Mouse (Mus musculus): ENCODE measurements around the gene Hspa14. TPM values are rescaled to one million over a fixed set of nuclear protein-coding genes. Genes with fewer than 3 reads are reported as not detected.

The Hspa14 gene
- total and polyA plus RNA-seq, 3 experiments = 10.6 to 220 (median 76.4) TPM

DNA sequence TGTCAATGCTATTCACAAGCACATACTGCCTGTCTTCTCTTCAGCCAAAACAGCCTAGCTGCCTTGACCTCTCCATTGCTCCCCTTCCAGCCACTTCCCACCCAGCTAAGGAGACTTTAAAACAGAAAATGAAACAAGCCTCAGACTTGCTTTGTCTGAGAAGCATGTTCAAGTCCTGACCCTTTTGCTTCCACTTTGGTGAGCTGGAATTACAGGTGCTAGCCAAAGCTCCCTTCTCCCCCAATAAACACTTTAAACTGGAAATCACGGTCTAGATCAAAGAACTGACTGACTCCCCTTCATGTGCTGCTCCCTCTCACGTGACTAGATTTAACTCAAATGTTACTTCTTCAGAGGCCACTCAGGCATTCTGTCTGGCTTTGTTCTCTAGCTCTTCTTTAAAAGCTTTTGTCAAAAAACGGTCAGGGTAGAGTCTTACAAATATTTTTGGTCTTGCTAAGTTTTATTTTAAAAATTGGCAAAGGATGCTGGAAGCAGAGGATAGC, 36.8 kb downstream of the Hspa14 start:
- DNase-seq (ENCODE audit: low spot score) (no peak), ATAC-seq (ENCODE audit: extremely low read depth, insufficient number of reproducible peaks, low FRiP score, poor library complexity, severe bottlenecking) (no peak)
- no peak for TF ChIP-seq TAL1 (conservative IDR thresholded peaks at IDR 0.05; ENCODE audit: low read depth, low read length)
- TF ChIP-seq POLR2AphosphoS5 (IDR thresholded peaks at IDR 0.05; ENCODE audit: insufficient replicate concordance, low read depth, low read length) = no peak
- TF ChIP-seq CTCF (IDR thresholded peaks at IDR 0.05; ENCODE audit: low read depth, low read length) = no peak
- no peak for TF ChIP-seq GATA1 (IDR thresholded peaks at IDR 0.05; ENCODE audit: borderline replicate concordance, low read length)
- TF ChIP-seq GATA2 (IDR thresholded peaks at IDR 0.05; ENCODE audit: borderline replicate concordance, low read depth, low read length) = no peak
- Histone ChIP-seq H3K36me3 (replicated peaks) (peaks cover 15% of the 10 kb centered on the region), H3K4me3 (ENCODE audit: low read depth, low read length) (peak overlapping the region; percentile 99; the same call in 1 of the 2 replicates), H3K9me3 (replicated peaks) (no peaks in the 10 kb centered on the region), H3K4me1 (ENCODE audit: insufficient read depth, low read depth, low read length) (peaks cover 35% of the 10 kb centered on the region), H3K27me3 (ENCODE audit: insufficient read depth, low read length) (no peaks in the 10 kb centered on the region)

- ATAC-seq (ENCODE audit: extremely low read depth, insufficient number of reproducible peaks, low FRiP score, poor library complexity, severe bottlenecking) = peak; percentile 82
- Histone ChIP-seq H3K4me3 (ENCODE audit: low read depth, low read length) (peak within 1 kb of the TSS; percentile 99), H3K27me3 (ENCODE audit: insufficient read depth, low read length) (no peaks in the 10 kb centered on the region), H3K9me3 (replicated peaks) (no peaks in the 10 kb centered on the region), H3K4me1 (ENCODE audit: insufficient read depth, low read depth, low read length) (peaks cover 38% of the 10 kb centered on the region), H3K36me3 (replicated peaks) (peaks cover 22% of the 10 kb centered on the region)
- no peak for TF ChIP-seq POLR2AphosphoS5 (IDR thresholded peaks at IDR 0.05; ENCODE audit: insufficient replicate concordance, low read depth, low read length)
- TF ChIP-seq CTCF (IDR thresholded peaks at IDR 0.05; ENCODE audit: low read depth, low read length) = no peak
- TF ChIP-seq GATA2 (IDR thresholded peaks at IDR 0.05; ENCODE audit: borderline replicate concordance, low read depth, low read length) = no peak
- peak; percentile 96 for DNase-seq (ENCODE audit: low spot score)
These were observed 37.7 kb downstream of the Hspa14 start, which contains the start of gene Suv39h2 for GRCm38 (mm10) chr2:3474861-3475283. TSS of gene Suv39h2 (minus strand) at chr2:3475031.

DNA sequence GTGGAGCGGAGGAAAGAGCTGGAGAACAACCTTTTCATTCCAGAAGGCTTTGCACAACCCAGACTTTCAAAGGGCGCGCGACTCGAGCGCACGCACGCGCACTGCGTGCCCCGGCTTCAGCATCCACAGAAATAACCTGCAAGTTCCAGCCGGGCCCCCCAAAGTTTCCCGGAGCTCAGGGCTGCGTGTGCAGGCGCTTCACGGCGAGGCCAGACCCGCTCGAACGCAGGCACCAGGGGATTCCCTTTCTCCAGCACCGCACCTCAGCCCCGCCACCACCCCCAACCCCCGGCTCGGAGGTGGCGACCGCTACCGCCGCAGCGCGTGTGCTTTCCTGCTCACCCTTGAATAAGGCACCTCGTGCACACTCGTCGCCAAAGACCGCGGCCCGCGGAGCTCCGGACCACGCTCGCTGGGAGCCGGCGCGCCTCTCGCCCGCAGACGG, 38.2 kb downstream of the Hspa14 start:
- Histone ChIP-seq H3K9me3 (replicated peaks) (no peaks in the 10 kb centered on the region), H3K4me1 (ENCODE audit: insufficient read depth, low read depth, low read length) (peaks cover 38% of the 10 kb centered on the region), H3K27me3 (ENCODE audit: insufficient read depth, low read length) (no peaks in the 10 kb centered on the region), H3K4me3 (ENCODE audit: low read depth, low read length) (peak overlapping the region; percentile 99), H3K36me3 (replicated peaks) (peaks cover 27% of the 10 kb centered on the region)
- DNase-seq (ENCODE audit: low spot score) (peak; percentile 33), ATAC-seq (ENCODE audit: extremely low read depth, insufficient number of reproducible peaks, low FRiP score, poor library complexity, severe bottlenecking) (no peak)
- no peak for TF ChIP-seq CTCF (IDR thresholded peaks at IDR 0.05; ENCODE audit: low read depth, low read length)
- no peak for TF ChIP-seq TAL1 (conservative IDR thresholded peaks at IDR 0.05; ENCODE audit: low read depth, low read length)
- no peak for TF ChIP-seq GATA1 (IDR thresholded peaks at IDR 0.05; ENCODE audit: borderline replicate concordance, low read length)
- no peak for TF ChIP-seq POLR2AphosphoS5 (IDR thresholded peaks at IDR 0.05; ENCODE audit: insufficient replicate concordance, low read depth, low read length)
- no peak for TF ChIP-seq GATA2 (IDR thresholded peaks at IDR 0.05; ENCODE audit: borderline replicate concordance, low read depth, low read length)

DNA sequence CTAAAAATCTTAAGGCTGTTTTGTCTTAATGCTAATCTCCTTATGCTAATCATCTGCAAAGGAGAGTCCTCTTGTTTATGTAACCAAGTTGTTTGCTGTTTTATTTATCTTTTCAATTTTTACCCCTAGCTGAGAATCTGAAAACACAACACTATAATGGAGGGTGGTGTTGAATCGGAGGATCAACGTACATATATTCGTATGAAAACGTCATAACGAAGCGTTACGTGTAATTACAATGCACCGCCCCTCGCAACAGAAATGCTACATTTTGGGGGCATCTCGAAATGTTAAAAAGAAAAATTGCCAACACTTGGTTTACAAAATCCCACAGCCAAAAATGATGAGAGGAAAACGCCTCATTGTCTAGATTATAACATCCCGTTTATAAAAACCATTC, 38.7 kb downstream of the Hspa14 start:
- Histone ChIP-seq H3K4me3 (ENCODE audit: low read depth, low read length) (peak overlapping the region; percentile 99), H3K36me3 (replicated peaks) (peaks cover 31% of the 10 kb centered on the region), H3K27me3 (ENCODE audit: insufficient read depth, low read length) (no peaks in the 10 kb centered on the region), H3K4me1 (ENCODE audit: insufficient read depth, low read depth, low read length) (peaks cover 38% of the 10 kb centered on the region), H3K9me3 (replicated peaks) (no peaks in the 10 kb centered on the region)
- ATAC-seq (ENCODE audit: extremely low read depth, insufficient number of reproducible peaks, low FRiP score, poor library complexity, severe bottlenecking) (0 out of 2 replicates have a peak, but pooled peaks have one; percentile 41), DNase-seq (ENCODE audit: low spot score) (peak; percentile 19)
- TF ChIP-seq GATA2 (IDR thresholded peaks at IDR 0.05; ENCODE audit: borderline replicate concordance, low read depth, low read length) (no peak), CTCF (IDR thresholded peaks at IDR 0.05; ENCODE audit: low read depth, low read length) (no peak), GATA1 (IDR thresholded peaks at IDR 0.05; ENCODE audit: borderline replicate concordance, low read length) (no peak), POLR2AphosphoS5 (IDR thresholded peaks at IDR 0.05; ENCODE audit: insufficient replicate concordance, low read depth, low read length) (no peak), TAL1 (conservative IDR thresholded peaks at IDR 0.05; ENCODE audit: low read depth, low read length) (no peak)

GRCm38 (mm10) chr2:3456590-3456989, 56.0 kb downstream of the Hspa14 start:
- no peaks in the 10 kb centered on the region for H3K9me3 ChIP-seq (replicated peaks)
- H3K27me3 ChIP-seq (ENCODE audit: insufficient read depth, low read length) = no peaks in the 10 kb centered on the region
- no peak for DNase-seq (ENCODE audit: low spot score)
- ATAC-seq (ENCODE audit: extremely low read depth, insufficient number of reproducible peaks, low FRiP score, poor library complexity, severe bottlenecking) = peak; percentile 57; the same call in 1 of the 2 replicates
- H3K4me1 ChIP-seq (ENCODE audit: insufficient read depth, low read depth, low read length) = no peaks in the 10 kb centered on the region
- no peak overlapping the region for H3K4me3 ChIP-seq (ENCODE audit: low read depth, low read length)
- H3K36me3 ChIP-seq (replicated peaks) = peaks cover 81% of the 10 kb centered on the region
- 0 out of 2 replicates have a peak, but pooled peaks have one; percentile 23 for TF ChIP-seq CTCF (IDR thresholded peaks at IDR 0.05; ENCODE audit: low read depth, low read length)
- TF ChIP-seq POLR2AphosphoS5 (IDR thresholded peaks at IDR 0.05; ENCODE audit: insufficient replicate concordance, low read depth, low read length) = no peak

DNA sequence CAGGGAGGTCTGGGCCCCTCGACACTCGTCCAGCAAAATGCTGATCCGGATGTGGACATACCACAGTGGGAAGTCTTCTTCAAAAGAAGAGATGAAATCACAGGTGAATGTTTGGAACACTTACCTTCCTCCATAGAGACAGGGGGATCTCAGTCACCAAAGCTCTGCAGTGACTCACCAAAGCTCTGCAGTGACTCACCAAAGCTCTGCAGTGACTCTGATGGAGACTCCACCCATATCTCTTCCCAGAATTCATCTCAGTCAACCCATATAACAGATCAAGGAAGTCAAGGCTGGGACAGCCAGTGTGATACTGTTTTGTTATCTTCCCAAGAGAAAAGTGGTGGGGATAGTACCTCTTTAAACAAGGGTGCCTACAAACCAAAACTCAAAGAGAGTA, 59.5 kb downstream of the Hspa14 start:
- no peak for ATAC-seq (ENCODE audit: extremely low read depth, insufficient number of reproducible peaks, low FRiP score, poor library complexity, severe bottlenecking)

More for the DNA sequence above, 59.5 kb downstream of the Hspa14 start:
- H3K27me3 ChIP-seq (ENCODE audit: insufficient read depth, low read length) = no peaks in the 10 kb centered on the region
- peaks cover 91% of the 10 kb centered on the region for H3K36me3 ChIP-seq (replicated peaks)
- DNase-seq (ENCODE audit: low spot score) = no peak
- H3K4me1 ChIP-seq (ENCODE audit: insufficient read depth, low read depth, low read length) = peaks cover 10% of the 10 kb centered on the region
- H3K4me3 ChIP-seq (ENCODE audit: low read depth, low read length) = no peak overlapping the region
- no peaks in the 10 kb centered on the region for H3K9me3 ChIP-seq (replicated peaks)
- TF ChIP-seq CTCF (IDR thresholded peaks at IDR 0.05; ENCODE audit: low read depth, low read length) = no peak
- TF ChIP-seq GATA2 (IDR thresholded peaks at IDR 0.05; ENCODE audit: borderline replicate concordance, low read depth, low read length) = no peak
- no peak for TF ChIP-seq POLR2AphosphoS5 (IDR thresholded peaks at IDR 0.05; ENCODE audit: insufficient replicate concordance, low read depth, low read length)
- TF ChIP-seq GATA1 (IDR thresholded peaks at IDR 0.05; ENCODE audit: borderline replicate concordance, low read length) = no peak
- TF ChIP-seq TAL1 (conservative IDR thresholded peaks at IDR 0.05; ENCODE audit: low read depth, low read length) = no peak

All from G1E (cell line).